Mouse (Mus musculus): ENCODE results near the gene Gm4744. TPM values are rescaled to one million over a fixed set of nuclear protein-coding genes. Genes with fewer than 3 reads are reported as not detected.
"Not testable (repeated sequence)": the region's sequence is repeated elsewhere in the genome, so short reads cannot be mapped to it uniquely, and the experiment has no call there.

Gm4744 gene
- total RNA-seq (2015; ENCODE audit: low replicate concordance) (not detected in 2 replicates), total RNA-seq (2017; ENCODE audit: low replicate concordance) (not detected in 2 replicates)

DNA sequence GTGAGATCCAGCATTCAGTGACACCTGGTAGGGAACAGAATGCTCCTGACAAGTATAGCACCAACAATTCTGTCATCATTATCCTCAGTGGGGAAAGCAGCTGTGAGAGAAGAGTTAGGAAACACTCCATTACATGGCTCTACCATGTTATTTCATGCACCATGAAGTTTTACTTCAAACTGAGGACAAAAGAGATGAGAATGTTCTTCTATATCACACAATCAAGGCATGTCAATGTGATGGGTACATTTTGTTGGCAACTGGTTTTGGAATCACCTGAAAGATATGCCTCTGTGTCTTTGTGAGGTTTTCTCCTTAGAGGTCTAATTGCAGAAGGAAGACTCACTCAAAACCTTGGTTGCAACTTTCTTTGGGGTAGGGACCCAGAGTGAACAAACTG is at the start of gene Gm4744:
Gene Gm4744, minus strand, starts transcription at position 101 of the 400 bp plus-strand sequence.
- no peak for ATAC-seq (replicated peaks; ENCODE audit: low FRiP score, poor library complexity, severe bottlenecking)

DNA sequence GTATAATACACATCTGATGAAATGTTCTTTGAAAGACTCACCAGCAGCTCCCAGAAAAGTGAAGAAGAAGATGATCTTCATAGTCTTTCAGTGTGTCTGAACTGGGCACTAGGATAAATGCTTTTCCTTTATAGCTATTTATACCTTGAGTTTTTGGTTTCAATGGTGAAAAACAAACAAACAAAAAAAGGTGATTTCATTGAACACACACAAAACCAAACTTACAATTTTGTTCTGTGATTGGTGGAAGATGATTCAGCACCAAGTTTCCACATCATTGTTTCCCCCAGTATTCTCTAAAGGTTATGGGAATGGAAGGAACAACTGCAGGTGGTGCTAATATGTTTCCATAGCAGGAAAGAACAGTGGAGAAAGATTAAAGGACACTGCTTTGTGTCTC is 47.7 kb upstream of the Gm4744 start, which contains the start of gene Gm2663:
Gene Gm2663, minus strand, starts transcription at position 101 of the 400 bp plus-strand sequence.
- ATAC-seq (replicated peaks; ENCODE audit: low FRiP score, poor library complexity, severe bottlenecking): not testable (repeated sequence)

DNA sequence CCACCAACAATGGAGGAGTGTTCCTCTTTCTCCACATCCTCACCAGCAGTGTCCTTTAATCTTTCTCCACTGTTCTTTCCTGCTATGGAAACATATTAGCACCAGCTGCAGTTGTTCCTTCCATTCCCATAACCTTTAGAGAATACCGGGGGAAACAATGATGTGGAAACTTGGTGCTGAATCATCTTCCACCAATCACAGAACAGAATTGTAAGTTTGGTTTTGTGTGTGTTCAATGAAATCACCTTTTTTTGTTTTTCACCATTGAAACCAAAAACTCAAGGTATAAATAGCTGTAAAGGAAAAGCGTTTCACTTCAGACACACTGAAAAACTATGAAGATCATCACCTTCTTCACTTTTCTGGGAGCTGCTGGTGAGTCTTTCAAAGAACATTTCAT is 12.8 kb upstream of the Gm4744 start, which contains the start of gene 1810009J06Rik:
Gene 1810009J06Rik, plus strand, starts transcription at position 301 of the 400 bp plus-strand sequence.
- ATAC-seq (replicated peaks; ENCODE audit: low FRiP score, poor library complexity, severe bottlenecking): not testable (repeated sequence)

DNA sequence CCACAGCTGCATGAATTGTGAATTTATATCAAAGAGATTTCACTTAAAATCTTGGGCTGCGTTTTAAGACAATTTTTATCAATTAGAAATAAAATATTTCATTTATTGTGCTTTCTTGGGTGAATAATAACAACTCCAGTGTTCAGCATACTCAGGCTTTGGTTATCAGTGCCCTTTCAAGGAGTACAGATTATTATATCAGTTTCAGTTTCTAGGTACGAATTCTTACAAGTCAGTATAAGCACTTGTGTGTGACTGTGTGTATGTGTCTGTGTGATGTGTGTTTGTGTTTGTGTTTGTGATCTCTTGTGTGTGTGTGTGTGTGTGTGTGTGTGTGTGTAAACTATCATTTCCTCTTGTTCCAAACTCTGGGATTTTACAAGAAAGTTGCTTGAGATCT is 2.0 kb upstream of the Gm4744 start:
- ATAC-seq (replicated peaks; ENCODE audit: low FRiP score, poor library complexity, severe bottlenecking): no peak

DNA sequence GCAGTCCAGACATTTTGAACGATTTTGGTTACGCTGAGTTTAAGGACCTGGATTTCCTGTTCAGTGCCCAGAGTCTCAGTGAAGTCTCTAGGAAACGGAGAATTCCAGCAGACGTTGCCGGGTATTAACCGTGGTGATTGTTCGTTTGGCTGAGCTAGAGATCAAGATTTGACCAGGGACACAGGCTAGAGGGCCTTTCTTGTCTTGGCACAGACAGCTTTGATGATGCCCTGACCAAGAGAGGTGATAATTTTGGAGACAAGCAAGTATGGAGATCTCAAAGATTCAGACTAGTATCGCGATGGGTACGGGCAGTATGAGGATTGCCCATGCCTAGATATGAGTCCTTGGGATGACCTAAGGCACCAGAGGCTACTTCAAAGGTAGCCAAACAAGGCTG is 11.2 kb downstream of the Gm4744 start, which contains the start of gene 1700074P13Rik:
Gene 1700074P13Rik, minus strand, starts transcription at position 101 of the 400 bp plus-strand sequence.
- no peak for ATAC-seq (replicated peaks; ENCODE audit: low FRiP score, poor library complexity, severe bottlenecking)

DNA sequence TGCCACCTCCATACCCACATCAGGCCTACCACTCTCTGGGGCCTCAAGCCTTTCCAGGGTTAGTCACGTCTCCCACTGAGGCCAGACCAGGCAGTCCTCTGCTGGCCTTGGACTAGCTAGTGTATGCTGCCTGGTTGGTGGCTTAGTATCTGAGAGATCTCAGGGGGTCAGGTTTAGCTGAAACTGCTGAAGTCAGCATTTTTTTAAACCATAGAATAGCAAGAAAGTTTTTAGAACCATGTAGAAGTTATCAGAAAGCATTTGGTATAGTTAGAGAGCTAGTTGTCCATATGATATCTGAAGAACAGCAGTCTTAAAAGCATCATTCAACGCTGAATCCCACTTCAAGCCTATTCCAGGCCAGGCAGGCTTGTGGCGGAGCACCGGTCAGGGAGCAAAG is 31.7 kb downstream of the Gm4744 start:
- no peak for ATAC-seq (replicated peaks; ENCODE audit: low FRiP score, poor library complexity, severe bottlenecking)

DNA sequence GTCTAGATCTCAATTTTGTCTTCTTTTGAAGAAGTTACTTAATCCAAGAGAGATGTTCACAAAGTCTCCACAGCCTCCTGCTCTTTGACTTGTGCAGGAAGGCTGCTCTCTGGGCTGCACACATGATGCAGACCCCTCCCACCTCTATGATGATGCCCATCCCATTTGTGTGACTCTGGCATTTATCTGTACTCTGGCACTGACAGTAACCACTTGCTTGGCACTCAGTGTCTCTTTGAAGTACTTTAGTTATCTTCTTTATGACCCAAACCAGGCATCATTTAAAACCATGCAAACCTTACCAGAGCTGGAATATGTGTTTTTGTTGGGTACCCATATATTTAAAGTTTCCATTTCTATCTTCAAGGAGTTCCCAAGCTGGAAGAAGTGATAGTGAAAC is 51.4 kb downstream of the Gm4744 start, which contains the start of gene Prss58:
Gene Prss58, minus strand, starts transcription at position 101 of the 400 bp plus-strand sequence.
- ATAC-seq (replicated peaks; ENCODE audit: low FRiP score, poor library complexity, severe bottlenecking): no peak

Other genes with a start within 250 kb of the Gm4744 start
- not detected in 2 replicates for gene Moxd2, start 64.4 kb downstream of the Gm4744 start, total RNA-seq (2015; ENCODE audit: low replicate concordance)
- gene Moxd2, start 64.4 kb downstream of the Gm4744 start, total RNA-seq (2017; ENCODE audit: low replicate concordance): not detected in 2 replicates
- not detected in 2 replicates for gene Prss58, start 51.5 kb downstream of the Gm4744 start, total RNA-seq (2015; ENCODE audit: low replicate concordance)
- not detected in 2 replicates for gene Prss58, start 51.5 kb downstream of the Gm4744 start, total RNA-seq (2017; ENCODE audit: low replicate concordance)
- gene 1700074P13Rik, start 11.3 kb downstream of the Gm4744 start, total RNA-seq (2015; ENCODE audit: low replicate concordance): not detected in 2 replicates
- not detected in 2 replicates for gene 1700074P13Rik, start 11.3 kb downstream of the Gm4744 start, total RNA-seq (2017; ENCODE audit: low replicate concordance)
- gene 1810009J06Rik, start 12.9 kb upstream of the Gm4744 start, total RNA-seq (2015; ENCODE audit: low replicate concordance): not detected in 2 replicates
- not detected in 2 replicates for gene 1810009J06Rik, start 12.9 kb upstream of the Gm4744 start, total RNA-seq (2017; ENCODE audit: low replicate concordance)
- gene Gm2663, start 47.6 kb upstream of the Gm4744 start, total RNA-seq (2015; ENCODE audit: low replicate concordance): not detected in 2 replicates
- gene Gm2663, start 47.6 kb upstream of the Gm4744 start, total RNA-seq (2017; ENCODE audit: low replicate concordance): not detected in 2 replicates
- gene 2210010C04Rik, start 83.6 kb upstream of the Gm4744 start, total RNA-seq (2015; ENCODE audit: low replicate concordance): not detected in 2 replicates
- not detected in 2 replicates for gene 2210010C04Rik, start 83.6 kb upstream of the Gm4744 start, total RNA-seq (2017; ENCODE audit: low replicate concordance)

All from erythroid progenitor cell, adult 5-6 weeks (primary cell).